Mouse (Mus musculus) cortical plate, adult 2 months (tissue): ENCODE measurements around the gene Asic2.

ENCODE experiments used
- CTCF ChIP-seq: fragments of 200-500 bp; IDR thresholded peaks from 2 replicates; pipeline ENCODE4 v1.5.1; 2011; ENCODE audit warnings: mild to moderate bottlenecking, control low read depth, low read length; ENCODE audit not compliant: insufficient read depth; ENCODE audit errors: extremely low read depth
- POLR2A ChIP-seq: fragments of 200-500 bp; IDR thresholded peaks from 2 replicates; pipeline ENCODE4 v1.6.1; 2011; ENCODE audit warnings: mild to moderate bottlenecking, low read length, control low read depth; ENCODE audit not compliant: insufficient read depth; ENCODE audit errors: extremely low read depth

- no peak for TF ChIP-seq CTCF
- no peak for TF ChIP-seq POLR2A
These were observed 1022.1 kb downstream of the Asic2 start for GRCm38 (mm10) chr11:80946163-80946562.
